Mouse (Mus musculus) thymus, adult 2 months (tissue): ENCODE measurements around the gene B4galt2.

Experiments used
- CTCF ChIP-seq: fragments of 200-500 bp; IDR thresholded peaks from 2 replicates; pipeline ENCODE4 v1.5.1; 2012; ENCODE audit warnings: mild to moderate bottlenecking, control low read depth, low read length, moderate library complexity, borderline replicate concordance; ENCODE audit not compliant: control insufficient read depth, poor library complexity, insufficient read depth; ENCODE audit errors: extremely low read depth
- POLR2A ChIP-seq: fragments of 200-500 bp; IDR thresholded peaks from 2 replicates; pipeline ENCODE4 v1.6.1; 2012; ENCODE audit warnings: mild to moderate bottlenecking, low read length, control low read depth, moderate library complexity; ENCODE audit not compliant: control insufficient read depth, poor library complexity, insufficient read depth; ENCODE audit errors: extremely low read depth

GRCm38 (mm10) chr4:117866083-117866482 lies 17.2 kb downstream of the B4galt2 start:
- no peak for TF ChIP-seq POLR2A
- no peak for TF ChIP-seq CTCF
